Mouse (Mus musculus) urinary bladder, postnatal 10 days (tissue): ENCODE measurements at regions not wholly inside any gene's neighbourhood (a gene's known extent, or its start where the extent isn't known, plus 50 kb on each side); places are given as distances from the start of the nearest gene placed in this dataset.

ENCODE experiments used
- DNase-seq: peaks from one replicate; pipeline ENCODE4 v3.0.0; 2022; ENCODE audit warnings: low spot score

DNA sequence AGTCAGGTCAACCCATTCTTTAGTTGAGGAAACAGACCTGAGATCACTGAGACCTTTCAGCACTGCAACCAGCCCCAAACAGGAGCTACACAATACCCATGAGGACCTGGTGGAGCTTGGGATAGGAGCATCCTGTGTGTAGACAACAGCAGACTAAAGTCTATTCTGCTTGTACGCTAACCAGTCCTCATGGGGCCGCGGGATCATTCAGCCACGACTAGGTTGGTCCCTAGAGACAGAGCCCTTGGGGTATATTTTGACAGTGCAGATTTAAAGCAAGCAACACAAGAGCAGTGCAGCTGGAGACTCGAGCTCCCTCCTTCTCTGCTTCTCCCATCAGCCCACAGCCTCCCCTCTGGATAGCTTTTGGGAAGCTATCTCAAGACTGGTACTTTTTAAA lies 51.7 kb upstream of the Ankrd34c start:
- no peak for DNase-seq

DNA sequence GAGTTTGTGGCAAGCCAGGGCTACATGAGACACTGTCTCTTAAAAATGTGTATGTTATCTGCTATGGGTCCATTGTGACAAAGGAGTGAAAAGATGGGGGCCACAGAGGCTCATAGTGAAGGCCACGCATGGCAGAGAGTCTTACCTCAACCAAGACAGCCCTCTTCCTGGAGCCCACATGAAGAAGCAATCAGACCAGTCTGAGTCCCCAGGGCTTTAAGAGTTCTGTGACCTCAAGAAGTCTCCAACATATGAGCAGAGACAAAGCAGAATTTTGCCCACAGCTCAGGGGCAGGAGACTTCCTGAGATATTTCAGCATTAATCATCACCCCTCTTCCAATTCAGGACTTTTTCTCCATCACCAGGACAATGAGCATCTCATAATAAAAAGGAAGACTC lies 50.4 kb upstream of the Ankrd34c start:
- DNase-seq, result no peak
